Mouse (Mus musculus) hematopoietic stem cell, adult 5-6 weeks (primary cell): ENCODE measurements around the gene Steap3. TPM values are rescaled to one million over a fixed set of nuclear protein-coding genes. Genes with fewer than 3 reads are reported as not detected.

ENCODE experiments used
- total RNA-seq: library from RNA; stranded (forward); fragments of 172-1452, 232-1000 nt; gene quantifications from 2 replicates; pipeline ENCODE4 v1.2.3, GENCODE M21; 2017

The Steap3 gene
- total RNA-seq, 1 experiment from 2014 or later = 8.1 TPM

Other genes with a start within 250 kb of the Steap3 start
- gene Tmem37, start 198.6 kb downstream of the Steap3 start, total RNA-seq = 0.25 and 2.6 TPM in 2 replicates
- gene Dbi, start 151.6 kb downstream of the Steap3 start, total RNA-seq = 156 and 161 TPM in 2 replicates
- gene 3110009E18Rik, start 151.5 kb downstream of the Steap3 start, total RNA-seq = 11.3 and 11.5 TPM in 2 replicates
- not detected in 2 replicates for gene C1ql2, start 67.9 kb upstream of the Steap3 start, total RNA-seq
- gene Marco, start 232.3 kb upstream of the Steap3 start, total RNA-seq = not detected in 2 replicates